Mouse (Mus musculus): ENCODE data around the gene Plekhh3.

Gene Plekhh3

DNA sequence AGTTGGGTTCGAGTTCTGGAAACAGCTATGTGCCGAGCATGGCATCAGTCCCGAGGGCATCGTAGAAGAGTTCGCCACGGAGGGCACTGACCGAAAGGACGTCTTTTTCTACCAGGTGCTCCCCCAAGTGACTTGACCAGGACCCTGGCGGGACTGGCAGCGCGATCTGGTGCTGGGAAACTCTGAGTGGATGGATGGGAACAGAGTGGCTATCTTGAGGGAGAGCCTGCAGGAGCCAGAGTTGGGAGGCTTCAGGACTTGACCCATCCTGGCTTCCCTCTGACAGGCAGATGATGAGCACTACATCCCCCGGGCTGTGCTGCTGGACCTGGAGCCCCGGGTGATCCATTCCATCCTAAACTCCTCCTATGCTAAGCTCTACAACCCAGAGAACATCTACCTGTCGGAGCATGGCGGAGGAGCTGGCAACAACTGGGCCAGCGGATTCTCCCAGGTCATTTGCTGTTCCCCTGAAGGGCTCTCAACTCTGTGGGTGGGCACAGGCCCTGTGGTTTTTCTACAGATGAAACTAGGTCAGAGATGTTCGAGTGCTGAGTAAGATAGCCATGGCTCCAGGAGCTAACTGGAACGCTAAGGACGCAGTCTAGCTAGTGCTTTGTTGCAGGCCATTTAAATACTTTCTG is 50.5 kb downstream of the Plekhh3 start:
- no peak for DNase-seq (ENCODE audit: extremely low spot score, low read depth, low spot score)

DNA sequence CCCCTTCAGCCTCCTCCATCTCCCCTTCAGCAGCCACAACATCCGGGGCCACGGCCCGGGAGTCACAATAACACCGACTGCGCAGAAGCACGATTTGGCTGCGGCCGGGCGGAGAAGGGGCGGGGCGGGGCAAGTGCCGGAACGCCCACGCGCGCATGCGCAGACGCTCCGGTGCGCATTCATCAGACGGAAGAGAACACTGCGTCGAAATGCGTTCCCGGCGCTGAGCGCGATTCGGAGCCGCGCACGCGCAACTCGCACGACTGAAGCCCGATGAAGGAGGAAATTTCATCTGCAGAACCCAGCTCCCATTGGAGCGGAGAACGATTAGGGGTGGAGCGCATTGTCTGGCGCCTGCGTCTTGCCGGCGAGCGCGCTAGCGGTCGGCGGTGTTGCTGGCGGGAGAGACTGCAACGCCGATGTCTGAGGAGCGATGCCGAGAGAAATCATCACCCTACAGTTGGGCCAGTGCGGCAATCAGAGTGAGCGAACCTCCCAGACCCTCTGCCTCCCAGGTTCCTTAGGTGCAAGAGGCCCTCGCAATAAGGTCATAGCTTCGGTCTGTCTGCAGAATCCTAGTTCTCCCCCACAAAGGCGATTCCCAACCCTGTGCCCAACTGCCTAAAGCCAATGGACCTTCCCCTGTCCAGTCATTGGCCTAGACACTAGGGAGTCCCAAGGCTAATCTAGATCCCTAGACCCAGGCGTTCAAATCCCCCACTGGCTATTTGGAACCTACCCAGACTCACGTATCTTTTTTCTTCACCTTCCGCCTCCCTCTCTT is 51.2 kb downstream of the Plekhh3 start, which contains the start of the genes Retreg3 and Tubg1:
TSS of gene Retreg3 (minus strand) at position 133 of the 784 bp plus-strand sequence.
TSS of gene Tubg1 (plus strand) at position 178 of the 784 bp plus-strand sequence.
- DNase-seq (ENCODE audit: extremely low spot score, low read depth, low spot score) = peak; percentile 99

DNA sequence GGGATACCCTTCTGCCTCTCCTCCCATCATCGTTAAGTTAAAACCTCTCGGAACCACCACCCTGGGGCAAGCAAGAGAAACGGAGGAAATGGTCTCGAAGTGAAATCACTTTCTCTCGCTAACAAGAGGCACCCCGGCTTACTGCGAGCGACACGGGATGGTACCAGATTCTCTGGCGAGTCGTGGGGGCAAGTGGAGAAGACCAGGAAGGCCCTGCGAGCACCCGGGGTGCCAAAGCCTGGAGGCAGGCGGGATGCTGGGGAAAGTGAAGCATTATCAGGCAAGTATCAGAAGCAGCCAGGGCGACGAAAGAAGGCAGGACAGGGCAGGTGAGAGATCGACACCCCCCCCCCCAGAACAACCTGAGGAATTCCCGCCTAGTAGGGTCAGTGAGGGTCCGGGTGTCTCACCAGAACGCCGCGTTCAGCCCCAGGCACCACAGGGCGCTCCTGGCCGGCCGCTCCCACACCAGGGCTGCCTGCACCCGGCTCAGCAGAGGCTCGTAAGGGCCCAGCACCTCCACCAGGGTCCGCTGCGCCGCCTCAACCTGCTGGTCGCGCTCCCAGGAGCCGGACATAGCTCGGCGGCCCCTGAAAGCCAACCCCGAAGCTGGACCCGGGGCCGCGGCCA is 51.9 kb downstream of the Plekhh3 start:
- no peak for DNase-seq (ENCODE audit: extremely low spot score, low read depth, low spot score)

DNA sequence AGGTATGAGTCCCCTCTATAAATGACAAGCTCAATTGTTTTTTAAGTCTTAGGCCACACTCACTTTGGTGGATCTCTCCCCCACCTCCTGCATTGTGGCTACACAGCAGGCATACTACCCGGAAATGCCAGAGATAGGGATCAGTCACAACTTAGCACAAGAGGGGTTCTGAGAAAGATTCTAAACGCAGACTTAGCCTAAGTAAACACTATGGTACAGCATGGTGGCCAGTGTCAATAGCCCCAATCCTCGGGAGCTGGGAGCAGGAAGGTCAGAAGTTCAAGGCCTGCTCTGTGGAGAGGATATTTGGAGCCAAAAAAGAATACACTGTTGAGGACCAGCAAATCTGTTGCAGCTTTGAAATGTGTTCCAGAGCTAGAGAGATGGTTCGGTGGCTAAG is 53.0 kb downstream of the Plekhh3 start:
- DNase-seq (ENCODE audit: extremely low spot score, low read depth, low spot score) = no peak

DNA sequence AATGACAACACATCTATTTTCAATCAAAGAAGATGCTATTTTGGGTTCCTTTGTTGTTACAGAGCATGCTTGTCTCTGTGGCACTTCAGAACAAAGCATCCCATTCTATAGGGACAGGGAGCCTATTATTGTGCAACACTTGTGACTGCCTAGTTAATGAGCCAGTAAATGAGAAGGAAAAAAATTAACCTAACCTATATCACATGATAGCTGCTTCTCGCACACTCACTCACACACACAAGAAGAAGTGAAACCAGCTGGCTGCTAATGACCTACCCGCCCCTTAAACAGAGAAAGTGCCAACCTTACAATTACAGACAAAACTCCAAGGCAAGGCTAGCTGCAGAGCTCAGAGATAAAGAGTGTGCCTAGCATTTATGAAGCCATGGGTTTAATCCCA is 55.6 kb downstream of the Plekhh3 start:
- no peak for DNase-seq (ENCODE audit: extremely low spot score, low read depth, low spot score)
